Mouse (Mus musculus): ENCODE results near the gene Gstp3. TPM values are rescaled to one million over a fixed set of nuclear protein-coding genes. Genes with fewer than 3 reads are reported as not detected.

The Gstp3 gene
- polyA plus RNA-seq (2016; fragmentation: Nextera tagmentation; extraction: Ambion mirVana), result not detected in 2 replicates

DNA sequence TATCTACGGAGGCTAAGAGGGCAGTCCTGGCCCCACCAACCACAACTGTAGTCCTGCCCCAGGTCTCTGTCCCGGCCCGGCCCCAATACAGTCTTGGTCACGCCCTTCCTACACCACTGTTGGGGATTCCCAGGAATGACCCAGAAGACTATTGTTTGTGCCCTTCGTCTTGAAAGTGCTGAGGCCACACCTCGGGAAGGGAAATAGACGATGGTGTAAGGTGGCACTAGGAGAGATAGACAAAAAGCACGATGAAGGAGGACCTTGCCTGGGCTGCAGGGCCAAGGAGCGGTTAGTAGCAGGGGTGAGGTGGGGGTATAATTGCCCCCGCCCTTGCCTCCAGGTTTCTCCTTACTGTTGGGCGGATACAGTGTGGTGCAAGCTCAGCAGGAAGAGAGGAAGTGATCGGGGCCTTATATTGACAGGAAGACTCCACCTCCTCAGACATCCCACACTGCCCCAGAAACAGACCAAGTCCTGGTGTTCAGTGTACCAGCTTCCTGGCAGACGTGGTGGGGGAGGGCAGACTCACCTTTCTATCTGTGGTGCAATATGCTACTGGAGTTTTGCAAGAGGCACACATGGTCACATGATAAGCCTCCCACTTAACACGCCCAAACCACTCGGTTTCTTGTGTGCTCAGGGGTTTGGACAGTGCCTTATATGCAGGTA lies at the start of gene Gstp3:
Gstp3 (minus strand) TSS at position 501 of the 672 bp plus-strand sequence.
- Histone ChIP-seq H3K27ac (no peak within 1 kb of the TSS), H3K4me1 (no peaks in the 10 kb centered on the region), H3K36me3 (no peaks in the 10 kb centered on the region), H3K9me3 (replicated peaks) (no peaks in the 10 kb centered on the region), H3K4me3 (no peak within 1 kb of the TSS), H3K27me3 (ENCODE audit: low read depth, poor library complexity, severe bottlenecking) (no peaks in the 10 kb centered on the region)
- WGBS, result 85% methylated on average over 15 of the region's 15 CpGs
- DNase-seq (ENCODE audit: low spot score), result no peak

DNA sequence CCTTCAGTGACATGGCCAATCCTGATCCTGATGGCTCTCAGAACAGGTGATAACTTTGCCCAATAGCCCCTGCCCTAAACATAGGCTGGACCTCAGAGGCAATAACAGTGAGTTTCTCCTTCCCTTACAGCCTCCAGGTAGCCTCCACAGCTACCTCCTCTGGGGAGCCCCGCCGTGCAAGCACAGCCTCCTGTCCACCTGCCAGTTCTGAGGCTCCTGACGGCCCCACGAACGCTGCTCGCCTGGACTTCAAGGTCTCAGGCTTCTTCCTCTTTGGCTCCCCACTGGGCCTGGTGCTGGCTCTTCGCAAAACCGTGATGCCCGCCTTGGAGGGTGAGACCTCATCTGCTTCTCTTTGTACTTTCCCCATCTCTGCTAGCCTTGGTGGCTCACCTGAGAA lies 49.2 kb upstream of the Gstp3 start:
- Histone ChIP-seq H3K27ac (no peak overlapping the region), H3K27me3 (ENCODE audit: low read depth, poor library complexity, severe bottlenecking) (peaks cover under 1% of the 10 kb centered on the region; the same call in 1 of the 2 replicates), H3K9me3 (replicated peaks) (no peaks in the 10 kb centered on the region), H3K4me3 (no peak overlapping the region), H3K4me1 (peaks cover 14% of the 10 kb centered on the region), H3K36me3 (peaks cover 24% of the 10 kb centered on the region)
- WGBS, result 88% methylated on average over 9 of the region's 9 CpGs
- no peak for DNase-seq (ENCODE audit: low spot score)

DNA sequence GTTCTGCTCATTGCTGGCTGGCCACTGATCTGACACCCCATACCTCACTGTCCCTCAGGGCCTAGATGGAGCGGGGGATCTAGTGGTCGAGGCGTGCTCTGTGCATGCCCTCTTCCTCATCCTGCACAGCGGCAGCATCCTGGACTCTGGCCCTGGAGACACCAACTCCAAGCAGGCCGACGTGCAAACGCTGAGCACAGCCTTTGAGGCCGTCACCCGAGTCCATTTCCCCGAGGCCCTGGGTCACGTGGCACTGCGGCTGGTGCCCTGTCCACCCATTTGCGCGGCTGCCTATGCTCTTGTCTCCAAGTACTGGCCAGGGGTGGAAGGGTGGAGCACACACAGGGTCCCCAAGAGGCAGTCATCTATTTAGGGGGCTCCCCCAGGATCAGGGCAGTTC lies 47.3 kb upstream of the Gstp3 start:
- Histone ChIP-seq H3K4me1 (peaks cover 9% of the 10 kb centered on the region), H3K27me3 (ENCODE audit: low read depth, poor library complexity, severe bottlenecking) (peaks cover 19% of the 10 kb centered on the region), H3K4me3 (no peak overlapping the region), H3K9me3 (replicated peaks) (no peaks in the 10 kb centered on the region), H3K27ac (no peak overlapping the region), H3K36me3 (peaks cover 6% of the 10 kb centered on the region)
- no peak for DNase-seq (ENCODE audit: low spot score)
- 93% methylated on average over 14 of the region's 14 CpGs for WGBS

DNA sequence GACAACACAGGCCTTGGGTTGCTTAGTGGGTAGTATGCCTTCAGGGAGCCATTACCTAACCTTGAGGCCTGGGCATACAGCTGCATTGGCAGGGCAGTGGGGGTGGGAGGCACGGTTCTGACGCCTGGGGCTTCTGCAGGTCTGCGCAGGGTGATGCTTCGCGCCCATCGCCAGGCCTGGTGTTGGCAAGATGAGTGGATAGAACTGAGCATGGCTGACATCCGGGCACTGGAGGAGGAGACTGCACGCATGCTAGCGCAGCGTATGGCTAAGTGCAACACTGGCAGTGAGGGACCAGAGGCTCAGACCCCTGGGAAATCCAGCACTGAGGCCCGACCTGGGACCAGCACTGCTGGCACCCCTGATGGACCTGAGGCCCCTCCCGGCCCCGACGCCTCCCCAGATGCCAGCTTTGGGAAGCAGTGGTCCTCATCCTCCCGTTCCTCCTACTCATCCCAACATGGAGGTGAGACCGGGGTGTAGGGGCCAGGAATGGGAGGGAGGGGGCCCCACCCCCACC lies 45.4 kb upstream of the Gstp3 start:
- DNase-seq (ENCODE audit: low spot score), result no peak
- Histone ChIP-seq H3K27ac (no peak overlapping the region), H3K27me3 (ENCODE audit: low read depth, poor library complexity, severe bottlenecking) (peaks cover 38% of the 10 kb centered on the region), H3K4me1 (peaks cover 28% of the 10 kb centered on the region), H3K4me3 (no peak overlapping the region), H3K9me3 (replicated peaks) (no peaks in the 10 kb centered on the region), H3K36me3 (0 out of 2 replicates have a peak, but pooled peaks cover 2% of the 10 kb centered on the region)
- WGBS, result 89% methylated on average over 16 of the region's 16 CpGs

DNA sequence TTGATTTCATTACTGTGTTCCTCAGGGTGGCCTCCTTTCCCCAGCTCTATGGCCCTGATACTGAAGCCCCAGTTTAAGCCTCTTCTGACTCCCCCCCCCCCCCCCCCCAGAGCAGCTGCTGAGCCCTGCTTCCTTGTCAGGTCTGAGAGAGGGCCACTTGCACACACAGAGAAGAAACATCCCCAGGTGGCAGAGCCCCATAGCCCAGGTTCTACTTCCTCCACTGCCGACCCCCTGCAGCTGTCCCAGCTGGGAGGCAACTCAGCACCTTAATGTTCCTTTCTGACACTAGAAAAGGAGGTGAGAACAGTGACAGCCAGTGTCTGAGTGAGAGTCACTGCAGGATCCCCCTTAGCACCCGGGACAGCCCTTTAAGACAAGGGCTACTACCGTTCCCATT lies 44.4 kb upstream of the Gstp3 start:
- Histone ChIP-seq H3K9me3 (replicated peaks) (no peaks in the 10 kb centered on the region), H3K27me3 (ENCODE audit: low read depth, poor library complexity, severe bottlenecking) (peaks cover 48% of the 10 kb centered on the region), H3K36me3 (no peaks in the 10 kb centered on the region), H3K4me1 (peaks cover 37% of the 10 kb centered on the region), H3K27ac (no peak overlapping the region), H3K4me3 (no peak overlapping the region)
- 65% methylated on average over 3 of the region's 3 CpGs for WGBS
- no peak for DNase-seq (ENCODE audit: low spot score)

DNA sequence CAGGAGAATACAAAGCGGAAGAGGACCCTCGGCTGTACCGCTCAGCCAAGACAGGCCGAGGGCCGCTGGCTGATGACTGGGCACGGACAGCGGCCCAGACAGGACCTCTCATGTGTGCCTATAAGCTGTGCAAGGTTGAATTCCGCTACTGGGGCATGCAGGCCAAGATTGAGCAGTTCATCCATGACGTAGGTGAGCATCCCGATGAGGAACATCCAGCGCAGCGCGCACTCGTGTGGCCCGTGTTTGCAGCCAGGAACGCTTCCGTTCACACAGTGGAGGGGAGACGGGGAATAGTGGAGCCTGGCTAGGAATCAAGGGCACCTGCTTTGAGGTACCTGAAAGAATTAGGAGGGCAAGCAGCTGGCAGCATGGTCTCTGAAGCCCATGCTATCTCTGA lies 43.9 kb upstream of the Gstp3 start:
- H3K9me3 ChIP-seq (replicated peaks), result no peaks in the 10 kb centered on the region
- no peak for DNase-seq (ENCODE audit: low spot score)
- H3K4me1 ChIP-seq, result peaks cover 42% of the 10 kb centered on the region
- H3K27me3 ChIP-seq (ENCODE audit: low read depth, poor library complexity, severe bottlenecking), result peaks cover 48% of the 10 kb centered on the region
- no peaks in the 10 kb centered on the region for H3K36me3 ChIP-seq
- no peak overlapping the region for H3K27ac ChIP-seq
- WGBS, result 94% methylated on average over 18 of the region's 18 CpGs
- no peak overlapping the region for H3K4me3 ChIP-seq

DNA sequence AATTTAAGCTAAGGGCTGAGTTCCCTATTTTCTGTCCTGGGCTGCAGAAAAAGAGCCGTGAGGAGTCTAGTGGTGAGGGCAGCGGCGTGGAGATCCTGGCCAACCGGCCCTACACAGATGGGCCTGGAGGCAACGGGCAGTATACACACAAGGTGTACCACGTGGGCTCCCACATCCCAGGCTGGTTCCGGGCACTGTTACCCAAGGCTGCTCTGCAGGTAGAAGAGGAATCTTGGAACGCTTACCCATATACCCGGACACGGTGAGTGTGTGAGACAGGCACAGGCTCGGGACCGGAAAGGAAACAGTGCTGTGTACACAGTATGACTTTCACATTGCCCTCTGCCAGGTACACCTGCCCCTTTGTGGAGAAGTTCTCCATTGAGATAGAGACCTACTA lies 43.3 kb upstream of the Gstp3 start:
- Histone ChIP-seq H3K27me3 (ENCODE audit: low read depth, poor library complexity, severe bottlenecking) (peaks cover 48% of the 10 kb centered on the region), H3K9me3 (replicated peaks) (no peaks in the 10 kb centered on the region), H3K4me3 (no peak overlapping the region), H3K4me1 (peaks cover 48% of the 10 kb centered on the region), H3K36me3 (no peaks in the 10 kb centered on the region), H3K27ac (no peak overlapping the region)
- no peak for DNase-seq (ENCODE audit: low spot score)
- WGBS, result 96% methylated on average over 12 of the region's 12 CpGs

DNA sequence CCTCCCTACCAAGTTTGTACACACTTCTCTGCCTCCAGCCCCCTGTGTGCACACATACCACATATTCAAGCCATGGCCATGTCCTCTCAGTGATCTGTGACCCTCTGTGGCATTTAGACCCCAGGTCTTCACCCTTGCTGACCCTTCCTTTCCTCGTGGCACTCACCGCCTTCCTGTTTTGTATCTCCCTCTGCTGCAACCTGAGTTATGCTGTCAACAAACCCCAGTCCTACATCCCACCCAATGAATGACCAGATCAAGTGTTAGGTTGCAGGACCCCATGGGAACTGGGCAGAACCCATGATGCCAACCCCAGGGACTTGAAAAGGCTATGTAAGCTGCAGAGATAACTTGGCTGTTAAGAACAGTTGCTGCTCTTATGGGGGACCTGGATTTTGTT lies 42.7 kb upstream of the Gstp3 start:
- Histone ChIP-seq H3K36me3 (no peaks in the 10 kb centered on the region), H3K27ac (no peak overlapping the region), H3K9me3 (replicated peaks) (no peaks in the 10 kb centered on the region), H3K27me3 (ENCODE audit: low read depth, poor library complexity, severe bottlenecking) (peaks cover 48% of the 10 kb centered on the region), H3K4me3 (no peak overlapping the region), H3K4me1 (peaks cover 53% of the 10 kb centered on the region)
- WGBS, result 80% methylated on average over 2 of the region's 2 CpGs
- no peak for DNase-seq (ENCODE audit: low spot score)

DNA sequence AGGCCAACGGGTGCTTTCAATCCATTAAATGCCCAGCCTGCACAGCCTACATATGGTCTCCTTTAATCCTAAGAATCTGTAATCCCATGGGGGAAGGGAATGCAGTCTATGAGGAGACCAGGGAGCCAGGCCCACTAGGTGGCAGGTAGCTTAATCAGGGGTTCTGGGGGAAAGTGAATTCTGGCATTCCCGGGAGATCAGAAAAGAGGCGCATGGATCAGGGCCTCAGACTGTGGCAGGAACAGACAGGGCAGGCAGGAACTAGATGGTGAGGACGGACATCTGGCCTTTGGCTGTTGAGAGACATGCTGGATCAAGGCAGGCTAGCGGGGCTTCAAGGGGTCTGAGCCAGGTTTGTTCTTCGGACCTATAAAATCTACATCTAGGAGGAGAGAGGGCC lies 42.1 kb upstream of the Gstp3 start:
- DNase-seq (ENCODE audit: low spot score), result no peak
- Histone ChIP-seq H3K36me3 (no peaks in the 10 kb centered on the region), H3K4me1 (peaks cover 56% of the 10 kb centered on the region), H3K27ac (no peak overlapping the region), H3K4me3 (peak overlapping the region; percentile 63), H3K27me3 (ENCODE audit: low read depth, poor library complexity, severe bottlenecking) (peaks cover 48% of the 10 kb centered on the region), H3K9me3 (replicated peaks) (no peaks in the 10 kb centered on the region)
- WGBS, result 61% methylated on average over 6 of the region's 6 CpGs

DNA sequence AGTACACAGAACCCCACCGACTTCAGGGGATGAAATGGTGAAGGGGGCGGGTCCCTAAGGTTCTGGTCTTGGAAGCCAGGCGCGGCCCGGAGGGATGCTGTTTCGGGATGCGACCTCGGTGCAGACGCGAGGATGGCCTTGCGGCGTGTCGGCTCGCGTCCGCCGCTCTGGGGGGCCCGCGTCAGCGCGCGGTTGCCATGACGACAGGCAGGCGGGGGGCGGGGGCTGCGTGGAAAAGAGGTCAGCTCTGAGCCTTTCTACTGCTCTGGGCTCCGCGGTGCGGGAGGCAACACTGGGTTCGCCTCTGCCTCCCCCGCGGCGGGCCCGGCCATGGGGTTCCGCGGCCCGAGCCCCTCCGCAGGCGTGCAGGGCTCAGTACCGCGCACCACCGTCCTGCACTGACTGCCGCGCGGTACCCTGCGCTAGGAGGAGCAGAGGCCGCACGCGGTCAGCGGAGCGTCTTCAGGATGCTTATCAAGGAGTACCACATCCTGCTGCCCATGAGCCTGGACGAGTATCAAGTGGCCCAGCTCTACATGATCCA lies 41.4 kb upstream of the Gstp3 start:
- Histone ChIP-seq H3K9me3 (replicated peaks) (no peaks in the 10 kb centered on the region), H3K4me1 (peaks cover 62% of the 10 kb centered on the region), H3K4me3 (peak overlapping the region; percentile 63), H3K36me3 (no peaks in the 10 kb centered on the region), H3K27me3 (ENCODE audit: low read depth, poor library complexity, severe bottlenecking) (peaks cover 48% of the 10 kb centered on the region), H3K27ac (peak overlapping the region; percentile 62; the same call in 1 of the 2 replicates)
- DNase-seq (ENCODE audit: low spot score), result peak; percentile 72
- under 1% methylated on average over 52 of the region's 52 CpGs for WGBS

DNA sequence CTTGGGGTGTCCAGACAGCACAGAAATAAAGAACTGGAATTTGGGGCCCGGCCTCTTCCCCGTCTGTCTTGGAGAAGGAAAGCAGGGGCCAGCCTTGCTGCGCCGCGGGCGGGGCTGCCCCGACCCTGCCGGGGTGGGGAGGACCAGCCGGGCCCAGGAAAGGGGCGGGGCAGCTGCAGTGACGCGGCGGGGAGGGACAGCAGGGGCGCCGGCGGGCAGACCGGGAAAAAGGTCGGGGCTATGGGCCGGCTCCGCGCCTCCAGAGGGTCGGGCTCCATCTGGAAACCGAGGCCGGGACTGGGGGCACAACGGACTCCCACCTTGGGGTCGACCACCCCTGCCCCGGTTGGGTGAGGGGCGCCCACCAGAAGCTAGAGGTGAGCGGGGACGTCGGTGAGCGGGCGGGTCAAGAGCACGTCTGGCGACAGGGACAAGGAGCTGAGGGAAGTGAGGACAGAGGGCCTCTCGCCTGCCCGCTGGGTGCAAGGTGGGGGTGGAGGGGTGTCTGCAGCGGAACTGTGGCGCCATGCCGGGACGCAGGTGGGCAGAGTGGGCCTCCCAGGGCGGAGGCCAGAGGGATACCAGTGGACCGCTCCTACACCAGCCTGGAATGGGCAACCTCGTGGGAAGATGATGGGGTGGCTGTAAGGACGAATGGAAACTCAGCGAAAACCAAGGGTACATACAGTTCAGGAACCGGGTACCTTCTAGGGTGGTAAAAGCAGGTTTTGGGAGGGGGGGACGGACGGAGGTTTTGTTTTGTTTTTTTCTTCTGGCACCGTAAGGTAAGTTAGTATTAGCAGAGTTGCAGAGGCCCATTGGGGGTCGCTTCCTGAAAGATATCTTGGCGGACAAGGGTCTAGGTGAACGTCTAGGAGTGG lies 40.7 kb upstream of the Gstp3 start, which contains the start of gene Pitpnm1:
Pitpnm1 (plus strand) TSS at position 162 of the 881 bp plus-strand sequence.
- 1% methylated on average over 53 of the region's 53 CpGs for WGBS
- H3K36me3 ChIP-seq, result no peaks in the 10 kb centered on the region
- peak; percentile 73 for DNase-seq (ENCODE audit: low spot score)
- H3K27me3 ChIP-seq (ENCODE audit: low read depth, poor library complexity, severe bottlenecking), result peaks cover 48% of the 10 kb centered on the region
- H3K4me3 ChIP-seq, result peak within 1 kb of the TSS; percentile 63
- no peaks in the 10 kb centered on the region for H3K9me3 ChIP-seq (replicated peaks)
- peak within 1 kb of the TSS; percentile 66 for H3K27ac ChIP-seq
- H3K4me1 ChIP-seq, result peaks cover 62% of the 10 kb centered on the region

DNA sequence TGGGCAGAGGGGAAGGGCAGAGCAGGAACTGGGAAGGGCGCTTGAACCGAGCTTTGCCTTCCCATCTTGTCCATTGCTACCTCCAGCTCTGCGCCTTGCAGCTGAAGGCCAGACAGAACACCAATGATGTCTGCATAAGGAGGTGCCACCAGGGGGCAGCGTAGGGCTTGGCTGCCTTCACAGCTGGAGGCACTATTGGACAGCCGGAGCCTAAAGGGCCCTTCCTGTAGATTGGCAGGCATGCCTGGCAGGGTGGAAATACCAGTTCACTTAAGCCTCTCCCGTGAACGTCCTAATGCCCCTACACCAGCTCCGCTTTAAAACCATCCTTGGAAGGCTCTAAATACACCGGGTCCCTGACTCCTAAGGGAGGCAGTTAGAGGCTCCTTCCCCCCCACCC lies 39.7 kb upstream of the Gstp3 start:
- peaks cover 54% of the 10 kb centered on the region for H3K4me1 ChIP-seq
- WGBS, result 14% methylated on average over 9 of the region's 9 CpGs
- no peaks in the 10 kb centered on the region for H3K36me3 ChIP-seq
- peak overlapping the region; percentile 63; the same call in 1 of the 2 replicates for H3K4me3 ChIP-seq
- H3K9me3 ChIP-seq (replicated peaks), result no peaks in the 10 kb centered on the region
- peak; percentile 90 for DNase-seq (ENCODE audit: low spot score)
- peaks cover 48% of the 10 kb centered on the region for H3K27me3 ChIP-seq (ENCODE audit: low read depth, poor library complexity, severe bottlenecking)
- no peak overlapping the region for H3K27ac ChIP-seq
